Mouse (Mus musculus) R1 (cell line): Measurements from ENCODE around the gene Paqr7.

Experiments used
- DNase-seq: peaks from one replicate; pipeline ENCODE4 v3.0.0-alpha.2; 2018; ENCODE audit warnings: low read depth, low spot score

Paqr7 gene

GRCm38 (mm10) chr4:134534932-134535786 lies 38.7 kb downstream of the Paqr7 start, which contains the start of gene Mtfr1l:
Gene Mtfr1l (minus strand): TSS chr4:134535387.
- DNase-seq, result peak; percentile 98

GRCm38 (mm10) chr4:134535787-134536151 lies 39.3 kb downstream of the Paqr7 start:
- no peak for DNase-seq

GRCm38 (mm10) chr4:134538997-134539580 lies 42.6 kb downstream of the Paqr7 start:
- no peak for DNase-seq

- no peak for DNase-seq
Observed at GRCm38 (mm10) chr4:134542726-134543125, 46.2 kb downstream of the Paqr7 start.

GRCm38 (mm10) chr4:134543261-134543660 lies 46.8 kb downstream of the Paqr7 start:
- peak; percentile 82 for DNase-seq

GRCm38 (mm10) chr4:134546814-134547705 lies 50.6 kb downstream of the Paqr7 start:
- DNase-seq, result no peak

GRCm38 (mm10) chr4:134548169-134548938 lies 51.9 kb downstream of the Paqr7 start:
- peak; percentile 38 for DNase-seq

GRCm38 (mm10) chr4:134549899-134550298 lies 53.4 kb downstream of the Paqr7 start:
- peak; percentile 72 for DNase-seq

- no peak for DNase-seq
Observed at GRCm38 (mm10) chr4:134551494-134552316, 55.2 kb downstream of the Paqr7 start, which contains the start of gene Selenon. Gene Selenon (minus strand): TSS chr4:134552166.

GRCm38 (mm10) chr4:134553631-134554030 lies 57.1 kb downstream of the Paqr7 start:
- DNase-seq, result no peak

GRCm38 (mm10) chr4:134555956-134556580 lies 59.6 kb downstream of the Paqr7 start:
- DNase-seq, result peak; percentile 66

GRCm38 (mm10) chr4:134557626-134558249 lies 61.2 kb downstream of the Paqr7 start:
- peak; percentile 74 for DNase-seq

- DNase-seq, result no peak
Observed at GRCm38 (mm10) chr4:134558570-134559113, 62.1 kb downstream of the Paqr7 start.

GRCm38 (mm10) chr4:134559154-134559553 lies 62.7 kb downstream of the Paqr7 start:
- DNase-seq, result no peak
